Mouse (Mus musculus): Measurements from ENCODE around the gene Dcbld1. TPM values are rescaled to one million over a fixed set of nuclear protein-coding genes. Genes with fewer than 3 reads are reported as not detected.

Gene Dcbld1
- polyA plus RNA-seq, 1 experiment: 0.39 TPM

- H3K4me3 ChIP-seq (replicated peaks): no peak overlapping the region
- TF ChIP-seq FLI1 (IDR thresholded peaks at IDR 0.05; ENCODE audit: low read length) (no peak), GATA1 (IDR thresholded peaks at IDR 0.05; ENCODE audit: borderline replicate concordance, low read length) (no peak)
- H3K4me1 ChIP-seq: no peaks in the 10 kb centered on the region
- H3K27me3 ChIP-seq (replicated peaks): no peaks in the 10 kb centered on the region
- no peaks in the 10 kb centered on the region for H3K36me3 ChIP-seq (replicated peaks; ENCODE audit: low read length)
- peaks cover 11% of the 10 kb centered on the region; the same call in 1 of the 2 replicates for H3K9me3 ChIP-seq
Observed at GRCm38 (mm10) chr10:52257768-52258167, 24.3 kb downstream of the Dcbld1 start.

GRCm38 (mm10) chr10:52258180-52258948, 24.9 kb downstream of the Dcbld1 start:
- TF ChIP-seq FLI1 (IDR thresholded peaks at IDR 0.05; ENCODE audit: low read length): no peak
- no peak for TF ChIP-seq GATA1 (IDR thresholded peaks at IDR 0.05; ENCODE audit: borderline replicate concordance, low read length)
- Histone ChIP-seq H3K27me3 (replicated peaks) (no peaks in the 10 kb centered on the region), H3K4me1 (no peaks in the 10 kb centered on the region), H3K9me3 (peaks cover 8% of the 10 kb centered on the region; the same call in 1 of the 2 replicates), H3K4me3 (replicated peaks) (no peak overlapping the region), H3K36me3 (replicated peaks; ENCODE audit: low read length) (no peaks in the 10 kb centered on the region)

- H3K4me3 ChIP-seq (replicated peaks): no peak overlapping the region
- no peak for TF ChIP-seq FLI1 (IDR thresholded peaks at IDR 0.05; ENCODE audit: low read length)
- TF ChIP-seq GATA1 (IDR thresholded peaks at IDR 0.05; ENCODE audit: borderline replicate concordance, low read length): no peak
- H3K4me1 ChIP-seq: no peaks in the 10 kb centered on the region
- H3K27me3 ChIP-seq (replicated peaks): no peaks in the 10 kb centered on the region
- no peaks in the 10 kb centered on the region for H3K36me3 ChIP-seq (replicated peaks; ENCODE audit: low read length)
- H3K9me3 ChIP-seq: peaks cover 12% of the 10 kb centered on the region
Observed at GRCm38 (mm10) chr10:52260209-52260608, 26.8 kb downstream of the Dcbld1 start.

- TF ChIP-seq GATA1 (IDR thresholded peaks at IDR 0.05; ENCODE audit: borderline replicate concordance, low read length) (no peak), FLI1 (IDR thresholded peaks at IDR 0.05; ENCODE audit: low read length) (no peak)
- H3K4me3 ChIP-seq (replicated peaks): no peak overlapping the region
- no peaks in the 10 kb centered on the region for H3K27me3 ChIP-seq (replicated peaks)
- H3K36me3 ChIP-seq (replicated peaks; ENCODE audit: low read length): no peaks in the 10 kb centered on the region
- H3K4me1 ChIP-seq: no peaks in the 10 kb centered on the region
- H3K9me3 ChIP-seq: peaks cover 21% of the 10 kb centered on the region
Observed at GRCm38 (mm10) chr10:52264162-52264561, 30.7 kb downstream of the Dcbld1 start.

GRCm38 (mm10) chr10:52268879-52269278, 35.5 kb downstream of the Dcbld1 start:
- Histone ChIP-seq H3K4me1 (peaks cover 6% of the 10 kb centered on the region; the same call in 1 of the 2 replicates), H3K27me3 (replicated peaks) (no peaks in the 10 kb centered on the region), H3K4me3 (replicated peaks) (no peak overlapping the region), H3K36me3 (replicated peaks; ENCODE audit: low read length) (no peaks in the 10 kb centered on the region), H3K9me3 (peaks cover 16% of the 10 kb centered on the region)
- no peak for TF ChIP-seq GATA1 (IDR thresholded peaks at IDR 0.05; ENCODE audit: borderline replicate concordance, low read length)
- no peak for TF ChIP-seq FLI1 (IDR thresholded peaks at IDR 0.05; ENCODE audit: low read length)

- Histone ChIP-seq H3K9me3 (peaks cover 5% of the 10 kb centered on the region), H3K4me3 (replicated peaks) (no peak overlapping the region), H3K4me1 (peaks cover 6% of the 10 kb centered on the region; the same call in 1 of the 2 replicates), H3K36me3 (replicated peaks; ENCODE audit: low read length) (no peaks in the 10 kb centered on the region), H3K27me3 (replicated peaks) (no peaks in the 10 kb centered on the region)
- no peak for TF ChIP-seq GATA1 (IDR thresholded peaks at IDR 0.05; ENCODE audit: borderline replicate concordance, low read length)
- TF ChIP-seq FLI1 (IDR thresholded peaks at IDR 0.05; ENCODE audit: low read length): no peak
Observed at GRCm38 (mm10) chr10:52271385-52271784, 38.0 kb downstream of the Dcbld1 start.

GRCm38 (mm10) chr10:52273012-52273411, 39.6 kb downstream of the Dcbld1 start:
- Histone ChIP-seq H3K27me3 (replicated peaks) (no peaks in the 10 kb centered on the region), H3K4me1 (peaks cover 6% of the 10 kb centered on the region; the same call in 1 of the 2 replicates), H3K9me3 (no peaks in the 10 kb centered on the region), H3K4me3 (replicated peaks) (no peak overlapping the region), H3K36me3 (replicated peaks; ENCODE audit: low read length) (no peaks in the 10 kb centered on the region)
- TF ChIP-seq FLI1 (IDR thresholded peaks at IDR 0.05; ENCODE audit: low read length): no peak

- Histone ChIP-seq H3K27me3 (replicated peaks) (no peaks in the 10 kb centered on the region), H3K9me3 (no peaks in the 10 kb centered on the region), H3K4me3 (replicated peaks) (no peak overlapping the region), H3K36me3 (replicated peaks; ENCODE audit: low read length) (no peaks in the 10 kb centered on the region), H3K4me1 (peaks cover 6% of the 10 kb centered on the region; the same call in 1 of the 2 replicates)
- TF ChIP-seq FLI1 (IDR thresholded peaks at IDR 0.05; ENCODE audit: low read length) (no peak), GATA1 (IDR thresholded peaks at IDR 0.05; ENCODE audit: borderline replicate concordance, low read length) (no peak)
Observed at GRCm38 (mm10) chr10:52274001-52274909, 40.8 kb downstream of the Dcbld1 start.

- no peaks in the 10 kb centered on the region for H3K27me3 ChIP-seq (replicated peaks)
- peaks cover 6% of the 10 kb centered on the region; the same call in 1 of the 2 replicates for H3K4me1 ChIP-seq
- TF ChIP-seq GATA1 (IDR thresholded peaks at IDR 0.05; ENCODE audit: borderline replicate concordance, low read length): no peak
- TF ChIP-seq FLI1 (IDR thresholded peaks at IDR 0.05; ENCODE audit: low read length): no peak
- no peaks in the 10 kb centered on the region for H3K36me3 ChIP-seq (replicated peaks; ENCODE audit: low read length)
- no peak overlapping the region for H3K4me3 ChIP-seq (replicated peaks)
- no peaks in the 10 kb centered on the region for H3K9me3 ChIP-seq
Observed at GRCm38 (mm10) chr10:52274910-52275604, 41.6 kb downstream of the Dcbld1 start.

Data from megakaryocyte, embryonic 14.5 days (primary cell).